8 mouse cellular contexts compared by ENCODE assay signal in the genomic region with DNA sequence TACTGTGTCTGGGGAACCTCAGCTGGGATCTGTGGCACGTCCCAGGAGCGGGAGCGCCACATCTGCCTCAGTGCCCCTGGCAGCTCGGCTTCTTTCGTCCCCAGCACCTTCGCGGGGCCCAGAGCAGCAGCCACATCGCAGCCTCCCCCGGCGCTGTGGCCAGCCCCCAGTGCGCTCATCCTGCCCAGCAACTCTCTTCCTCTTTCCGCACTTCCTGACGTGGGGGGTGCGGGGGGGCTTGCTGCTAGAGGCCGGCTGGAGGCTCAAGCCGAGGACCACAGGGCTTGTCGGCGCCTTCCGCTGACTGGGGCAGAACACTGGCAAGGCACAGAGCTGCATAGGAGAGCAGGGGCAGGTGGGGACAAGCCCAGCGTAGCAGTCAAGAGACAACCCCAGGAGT. TPM values are rescaled to one million over a fixed set of nuclear protein-coding genes. Genes with fewer than 3 reads are reported as not detected.
DNase-seq lines count a peak whose midpoint lies in the region; ATAC-seq and TF ChIP-seq lines count a peak whose summit lies in the region.

No protein-coding gene starts in this region.

- peak overlapping the region; percentile 73 for H3K4me3 ChIP-seq in heart, embryonic 11.5 days (ENCODE audit: low read depth, low read length)
- H3K4me3 ChIP-seq in lung, embryonic 16.5 days (ENCODE audit: low read length), result peak overlapping the region; percentile 89
- H3K4me3 ChIP-seq in small intestine, adult 2 months (ENCODE audit: low read depth, low read length), result peak overlapping the region; percentile 55

- DNase-seq in cerebellum, adult 9-10 months, result peak; percentile 52
- DNase-seq in cerebellum, postnatal 4 days (ENCODE audit: low spot score in 2 of 2), result no peak
- peak; percentile 70 for DNase-seq in adrenal gland, adult 8-10 months
- peak; percentile 72 for DNase-seq in kidney, adult 9 months
- no peak for DNase-seq in left cerebral cortex, adult 8-10 months (ENCODE audit: low spot score in 2 of 2)

- TF ChIP-seq CTCF in small intestine, adult 2 months (IDR thresholded peaks at IDR 0.05; ENCODE audit: extremely low read depth, insufficient read length, insufficient replicate concordance, low read depth, low read length), result no peak

- no peaks in the 10 kb centered on the region for H3K9me3 ChIP-seq in heart, embryonic 11.5 days (replicated peaks; ENCODE audit: control insufficient read depth, low read length)
- H3K9me3 ChIP-seq in lung, embryonic 16.5 days (ENCODE audit: control insufficient read depth, low read length), result no peaks in the 10 kb centered on the region

- peak; percentile 34; the same call in 1 of the 2 replicates for TF ChIP-seq POLR2A in small intestine, adult 2 months (IDR thresholded peaks at IDR 0.05; ENCODE audit: low read depth, low read length)

- H3K9ac ChIP-seq in heart, embryonic 11.5 days (ENCODE audit: low read depth, low read length), result peak overlapping the region; percentile 75
- peak overlapping the region; percentile 71 for H3K9ac ChIP-seq in lung, embryonic 16.5 days (ENCODE audit: low read length)

- H3K27ac ChIP-seq in heart, embryonic 11.5 days (ENCODE audit: low read depth, low read length), result peak overlapping the region; percentile 85
- peak overlapping the region; percentile 84 for H3K27ac ChIP-seq in lung, embryonic 16.5 days (ENCODE audit: low read length)
- H3K27ac ChIP-seq in small intestine, adult 2 months (ENCODE audit: insufficient read depth, low read depth, low read length), result peak overlapping the region; percentile 63

- H3K4me1 ChIP-seq in heart, embryonic 11.5 days (ENCODE audit: control insufficient read depth, insufficient read depth, low read length), result peaks cover 38% of the 10 kb centered on the region
- H3K4me1 ChIP-seq in lung, embryonic 16.5 days (replicated peaks; ENCODE audit: control insufficient read depth, insufficient read depth, low read length), result peaks cover 32% of the 10 kb centered on the region
- peaks cover 16% of the 10 kb centered on the region for H3K4me1 ChIP-seq in small intestine, adult 2 months (ENCODE audit: control insufficient read depth, insufficient read depth, insufficient read length, low read length)

- WGBS in heart, embryonic 11.5 days (ENCODE audit: insufficient replicate concordance), result 7% methylated on average over 20 of the region's 20 CpGs
- WGBS in lung, embryonic 16.5 days, result 7% methylated on average over 19 of the region's 20 CpGs
- WGBS in small intestine, adult 2 months, result 66% methylated on average over 20 of the region's 20 CpGs

- peak overlapping the region; percentile 85 for H3K4me2 ChIP-seq in heart, embryonic 11.5 days
- peak overlapping the region; percentile 97 for H3K4me2 ChIP-seq in lung, embryonic 16.5 days (ENCODE audit: low read depth, low read length)

- H3K27me3 ChIP-seq in heart, embryonic 11.5 days (ENCODE audit: control insufficient read depth, insufficient read depth, low read length), result no peaks in the 10 kb centered on the region
- H3K27me3 ChIP-seq in lung, embryonic 16.5 days (ENCODE audit: control insufficient read depth, insufficient read depth, low read depth, low read length), result no peaks in the 10 kb centered on the region
- no peaks in the 10 kb centered on the region for H3K27me3 ChIP-seq in small intestine, adult 2 months (ENCODE audit: control insufficient read depth, insufficient read depth, low read length)

- no peaks in the 10 kb centered on the region for H3K36me3 ChIP-seq in heart, embryonic 11.5 days (ENCODE audit: control insufficient read depth, insufficient read depth, low read length)
- no peaks in the 10 kb centered on the region for H3K36me3 ChIP-seq in lung, embryonic 16.5 days (ENCODE audit: control insufficient read depth, insufficient read depth, low read length)
- no peaks in the 10 kb centered on the region for H3K36me3 ChIP-seq in small intestine, adult 2 months (ENCODE audit: control insufficient read depth, insufficient read depth, low read length)

- 0 out of 2 replicates have a peak, but pooled peaks have one; percentile 6 for ATAC-seq in heart, embryonic 11.5 days (replicated peaks; ENCODE audit: insufficient number of reproducible peaks, low FRiP score, low TSS enrichment)
- ATAC-seq in lung, embryonic 16.5 days (ENCODE audit: low read depth), result peak; percentile 15; the same call in 1 of the 2 replicates

RNA-seq across cellular contexts. Expression of gene Dgkz, which starts 10.2 kb away (rescaled TPM):
- total RNA-seq in adrenal gland, adult 8-10 months (2022), result 10 to 100 TPM; 47.7 to 87.4 (median 66.3) TPM
- polyA plus RNA-seq in heart, embryonic 11.5 days (2014; fragmentation: Nextera tagmentation; extraction: Ambion mirVana), result 42.1 and 49.6 TPM in 2 replicates
- polyA plus RNA-seq in lung, embryonic 16.5 days (2015; fragmentation: Nextera tagmentation; extraction: Ambion mirVana), result 55.9 and 59.7 TPM in 2 replicates
- polyA plus RNA-seq in small intestine, adult 2 months (2012; rRNA removed), result 165 and 295 TPM in 2 replicates
- total RNA-seq in left cerebral cortex, adult 8-10 months (2022), result 100 to 1,000 TPM; 414 to 471 (median 424) TPM

RNA-seq across cellular contexts. Expression of gene Gm9821, which starts 19.9 kb away (rescaled TPM):
- total RNA-seq in adrenal gland, adult 8-10 months (2022), result not detected
- 1.8 and 2.8 TPM in 2 replicates for polyA plus RNA-seq in heart, embryonic 11.5 days (2014; fragmentation: Nextera tagmentation; extraction: Ambion mirVana)
- 0.33 and 0.88 TPM in 2 replicates for polyA plus RNA-seq in lung, embryonic 16.5 days (2015; fragmentation: Nextera tagmentation; extraction: Ambion mirVana)
- polyA plus RNA-seq in small intestine, adult 2 months (2012; rRNA removed), result not detected in 2 replicates
- not detected for total RNA-seq in left cerebral cortex, adult 8-10 months (2022)

RNA-seq across cellular contexts. Expression of gene Mdk, which starts 33.3 kb away (rescaled TPM):
- 10 to 100 TPM in 2 of 4 experiments, 1 to 10 TPM in 2; 7.7 to 13.1 (median 9.1) TPM for total RNA-seq in adrenal gland, adult 8-10 months (2022)
- 842 and 965 TPM in 2 replicates for polyA plus RNA-seq in heart, embryonic 11.5 days (2014; fragmentation: Nextera tagmentation; extraction: Ambion mirVana)
- polyA plus RNA-seq in lung, embryonic 16.5 days (2015; fragmentation: Nextera tagmentation; extraction: Ambion mirVana), result 680 and 776 TPM in 2 replicates
- 2.4 and 5.9 TPM in 2 replicates for polyA plus RNA-seq in small intestine, adult 2 months (2012; rRNA removed)
- total RNA-seq in left cerebral cortex, adult 8-10 months (2022), result 10 to 100 TPM; 17.9 to 21.1 (median 19.8) TPM

RNA-seq across cellular contexts. Expression of gene Chrm4, which starts 38.4 kb away (rescaled TPM):
- 1 to 10 TPM; 1.0 to 4.2 (median 2.6) TPM for total RNA-seq in adrenal gland, adult 8-10 months (2022)
- polyA plus RNA-seq in heart, embryonic 11.5 days (2014; fragmentation: Nextera tagmentation; extraction: Ambion mirVana), result not detected in 2 replicates
- polyA plus RNA-seq in lung, embryonic 16.5 days (2015; fragmentation: Nextera tagmentation; extraction: Ambion mirVana), result 0.10 TPM in 1 of 2 replicates, not detected in the other
- polyA plus RNA-seq in small intestine, adult 2 months (2012; rRNA removed), result 2.2 and 2.9 TPM in 2 replicates
- total RNA-seq in left cerebral cortex, adult 8-10 months (2022), result 10 to 100 TPM; 57.9 to 66.5 (median 60.3) TPM

RNA-seq across cellular contexts. Expression of gene Creb3l1, which starts 58.9 kb away (rescaled TPM):
- 10 to 100 TPM in 2 of 4 experiments, 1 to 10 TPM in 2; 5.2 to 22.4 (median 9.8) TPM for total RNA-seq in adrenal gland, adult 8-10 months (2022)
- 8.2 TPM in 2 replicates for polyA plus RNA-seq in heart, embryonic 11.5 days (2014; fragmentation: Nextera tagmentation; extraction: Ambion mirVana)
- polyA plus RNA-seq in lung, embryonic 16.5 days (2015; fragmentation: Nextera tagmentation; extraction: Ambion mirVana), result 13.3 and 15.1 TPM in 2 replicates
- polyA plus RNA-seq in small intestine, adult 2 months (2012; rRNA removed), result 22.5 and 25.4 TPM in 2 replicates
- 1 to 10 TPM; 1.3 to 2.2 (median 1.8) TPM for total RNA-seq in left cerebral cortex, adult 8-10 months (2022)

Comparison
In these comparisons a context has a peak if more than half of its experiments do, and no peak if none do; other contexts are left out.
1. DNase-seq: peak in cerebellum, adult 9-10 months (single experiment), adrenal gland, adult 8-10 months (single experiment) and kidney, adult 9 months (single experiment); none in cerebellum, postnatal 4 days (0 of 2) and left cerebral cortex, adult 8-10 months (0 of 2).
2. RNA of gene Mdk, which starts 33.3 kb away (polyA plus RNA-seq): 842 to 965 TPM in heart, embryonic 11.5 days and 680 to 776 TPM in lung, embryonic 16.5 days; 2.4 to 5.9 TPM in small intestine, adult 2 months; every median in the first group is over 10 times any median in the second.
3. Peak in every context shown above with its lines, with median percentiles within 50 percentile points of each other: H3K27ac ChIP-seq and H3K4me3 ChIP-seq.